Mouse (Mus musculus) testis, adult 2 months (tissue): ENCODE measurements around the gene Klhdc4.

Source experiments
- CTCF ChIP-seq: fragments of 200-500 bp; IDR thresholded peaks from 2 replicates; pipeline ENCODE4 v1.5.1; 2012; ENCODE audit warnings: low read depth, mild to moderate bottlenecking, inconsistent platforms, low read length, moderate library complexity; ENCODE audit not compliant: control insufficient read depth, insufficient read depth, insufficient replicate concordance
- POLR2A ChIP-seq: fragments of 200-500 bp; IDR thresholded peaks from 2 replicates; pipeline ENCODE4 v1.6.1; 2012; ENCODE audit warnings: low read depth, mild to moderate bottlenecking, inconsistent platforms, low read length, moderate library complexity; ENCODE audit not compliant: control insufficient read depth

DNA sequence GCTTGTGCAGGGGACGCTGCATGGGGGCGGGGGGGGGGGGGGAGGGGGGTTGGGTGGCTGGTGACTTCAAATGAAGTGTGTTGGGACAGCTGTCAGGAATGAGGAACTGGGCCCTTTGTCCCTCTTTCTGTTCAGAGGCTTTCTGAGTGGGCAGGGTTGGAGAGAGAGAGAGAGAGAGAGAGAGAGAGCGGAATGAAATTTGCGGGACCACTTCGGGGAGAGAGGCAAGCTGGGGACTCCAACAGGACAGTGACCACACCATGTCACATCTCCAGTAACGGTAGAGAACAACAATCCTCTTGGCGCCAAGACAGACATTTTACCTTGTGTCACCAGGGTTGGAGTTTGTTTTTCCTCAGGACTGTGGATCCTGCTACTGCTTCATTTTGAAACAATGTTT lies 15.4 kb upstream of the Klhdc4 start:
- TF ChIP-seq POLR2A (no peak), CTCF (no peak)
